Mouse (Mus musculus) neural tube, embryonic 11.5 days (tissue): Measurements from ENCODE around the gene Gm28035. TPM values are rescaled to one million over a fixed set of nuclear protein-coding genes. Genes with fewer than 3 reads are reported as not detected.

ENCODE experiments used
- ATAC-seq: fragments of 200-750 bp; cut with Nextera tagmentation; 2 replicates; pipeline ENCODE4 v1.8.0; 2017; ENCODE audit warnings: moderate number of reproducible peaks, mild to moderate bottlenecking, moderate TSS enrichment, moderate library complexity; ENCODE audit not compliant: insufficient read depth, low FRiP score, low TSS enrichment
- DNase-seq: peaks from one replicate; pipeline ENCODE4 v3.0.0-alpha.2; 2015; ENCODE audit warnings: low spot score
- H3K27ac ChIP-seq: fragments of 300-500 bp; sonication (generic); 2 replicates; pipeline ENCODE4 v1.5.1; 2014; ENCODE audit warnings: low read depth, mild to moderate bottlenecking, low read length
- H3K27me3 ChIP-seq: fragments of 300-500 bp; sonication (generic); 2 replicates; pipeline ENCODE4 v1.6.1; 2014; ENCODE audit warnings: mild to moderate bottlenecking, low read length, mixed read lengths; ENCODE audit not compliant: control insufficient read depth, insufficient read depth
- H3K36me3 ChIP-seq: fragments of 300-500 bp; sonication (generic); 2 replicates; pipeline ENCODE4 v1.6.1; 2014; ENCODE audit warnings: mild to moderate bottlenecking, low read length, moderate library complexity, mixed read lengths; ENCODE audit not compliant: control insufficient read depth, insufficient read depth
- H3K4me1 ChIP-seq: fragments of 300-500 bp; sonication (generic); 2 replicates; pipeline ENCODE4 v1.6.1; 2014; ENCODE audit warnings: low read length, mixed read lengths; ENCODE audit not compliant: control insufficient read depth, insufficient read depth
- H3K4me2 ChIP-seq: fragments of 300-500 bp; sonication (generic); 2 replicates; pipeline ENCODE4 v1.6.1; 2014; ENCODE audit warnings: low read depth, mild to moderate bottlenecking, moderate library complexity
- H3K4me3 ChIP-seq: fragments of 300-500 bp; sonication (generic); 2 replicates; pipeline ENCODE4 v1.5.1; 2014; ENCODE audit warnings: low read depth, low read length
- H3K9ac ChIP-seq: fragments of 300-500 bp; sonication (generic); 2 replicates; pipeline ENCODE4 v1.6.1; 2014; ENCODE audit warnings: mild to moderate bottlenecking, low read length
- H3K9me3 ChIP-seq: fragments of 300-500 bp; sonication (generic); 2 replicates; pipeline ENCODE4 v1.6.1; 2016; ENCODE audit warnings: low read length; ENCODE audit not compliant: control insufficient read depth
- WGBS: fragments of 180-500 bp; shearing (Covaris S2); extraction: QIAGEN DNeasy Blood & Tissue Kit; methylation state at CpG from one replicate; pipeline ENCODE4 v1.1.7; 2014; 5-methylcytosine and 5-hydroxymethylcytosine counted together
- polyA plus RNA-seq: library from polyadenylated mRNA; unstranded; fragments of >200 nt; fragmentation: Nextera tagmentation; extraction: Ambion mirVana; gene quantifications from 2 replicates; pipeline ENCODE4 v1.2.1, GENCODE M21; 2014

Gm28035 gene
- 0.17 TPM in 1 of 2 replicates, not detected in the other for polyA plus RNA-seq

DNA sequence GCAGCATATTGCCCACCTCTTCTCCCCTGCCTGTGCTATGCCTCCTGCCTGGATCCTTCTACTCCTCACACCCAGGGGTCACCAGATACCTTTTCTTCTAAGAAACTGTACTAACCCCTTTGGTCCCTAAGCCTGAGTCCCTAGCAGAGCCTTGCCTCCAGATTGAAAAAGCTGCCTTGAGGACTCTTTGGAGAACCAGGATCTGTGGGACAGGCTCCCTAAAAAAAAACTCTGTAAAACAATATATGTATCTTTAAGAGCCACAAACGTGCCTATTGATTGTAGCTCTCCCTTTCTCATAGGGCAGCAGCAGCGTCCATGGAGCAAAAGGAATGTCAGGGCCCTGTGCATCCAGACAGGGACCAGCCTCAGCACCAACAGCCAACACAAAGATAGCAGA is at the start of gene Gm28035:
Gm28035 (plus strand) TSS at position 301 of the 400 bp plus-strand sequence.
- no peak for DNase-seq
- no peak within 1 kb of the TSS; the same call in 1 of the 2 replicates for H3K9ac ChIP-seq
- H3K9me3 ChIP-seq: no peaks in the 10 kb centered on the region
- no peak within 1 kb of the TSS for H3K27ac ChIP-seq
- no peak within 1 kb of the TSS for H3K4me3 ChIP-seq
- no peak within 1 kb of the TSS for H3K4me2 ChIP-seq
- H3K27me3 ChIP-seq: no peaks in the 10 kb centered on the region
- 87% methylated on average over 2 of the region's 2 CpGs for WGBS
- H3K36me3 ChIP-seq: peaks cover 6% of the 10 kb centered on the region
- H3K4me1 ChIP-seq: peaks cover 15% of the 10 kb centered on the region
- ATAC-seq: no peak

GRCm38 (mm10) chr2:30191790-30192580 is 48.4 kb upstream of the Gm28035 start:
- 89% methylated on average over 12 of the region's 12 CpGs for WGBS
- Histone ChIP-seq H3K4me3 (no peak overlapping the region), H3K4me1 (no peaks in the 10 kb centered on the region), H3K9ac (no peak overlapping the region), H3K9me3 (no peaks in the 10 kb centered on the region), H3K27ac (no peak overlapping the region), H3K27me3 (no peaks in the 10 kb centered on the region), H3K4me2 (no peak overlapping the region), H3K36me3 (no peaks in the 10 kb centered on the region)
- ATAC-seq (no peak), DNase-seq (no peak)

- no peaks in the 10 kb centered on the region for H3K36me3 ChIP-seq
- DNase-seq: no peak
- H3K4me1 ChIP-seq: no peaks in the 10 kb centered on the region
- no peak overlapping the region for H3K4me2 ChIP-seq
- no peaks in the 10 kb centered on the region for H3K27me3 ChIP-seq
- no peak overlapping the region for H3K4me3 ChIP-seq
- no peaks in the 10 kb centered on the region for H3K9me3 ChIP-seq
- WGBS: 93% methylated on average over 3 of the region's 3 CpGs
- H3K27ac ChIP-seq: no peak overlapping the region
- ATAC-seq: no peak
- no peak overlapping the region for H3K9ac ChIP-seq
These were observed 45.7 kb upstream of the Gm28035 start for GRCm38 (mm10) chr2:30194656-30195055.

- no peak overlapping the region for H3K4me3 ChIP-seq
- no peak overlapping the region for H3K9ac ChIP-seq
- no peak overlapping the region for H3K4me2 ChIP-seq
- H3K36me3 ChIP-seq: no peaks in the 10 kb centered on the region
- no peaks in the 10 kb centered on the region for H3K27me3 ChIP-seq
- no peaks in the 10 kb centered on the region for H3K4me1 ChIP-seq
- no peak overlapping the region for H3K27ac ChIP-seq
- DNase-seq (no peak), ATAC-seq (no peak)
- H3K9me3 ChIP-seq: no peaks in the 10 kb centered on the region
- 72% methylated on average over 4 of the region's 4 CpGs for WGBS
These were observed 42.3 kb upstream of the Gm28035 start for GRCm38 (mm10) chr2:30198021-30198420.

GRCm38 (mm10) chr2:30199984-30200383 is 40.4 kb upstream of the Gm28035 start:
- Histone ChIP-seq H3K9me3 (no peaks in the 10 kb centered on the region), H3K36me3 (no peaks in the 10 kb centered on the region), H3K27ac (no peak overlapping the region), H3K4me2 (no peak overlapping the region), H3K27me3 (no peaks in the 10 kb centered on the region), H3K4me3 (no peak overlapping the region), H3K4me1 (peaks cover 3% of the 10 kb centered on the region; the same call in 1 of the 2 replicates), H3K9ac (no peak overlapping the region)
- DNase-seq (no peak), ATAC-seq (no peak)
- 89% methylated on average over 1 of the region's 1 CpGs for WGBS

- Histone ChIP-seq H3K4me2 (no peak overlapping the region), H3K27ac (no peak overlapping the region), H3K9me3 (no peaks in the 10 kb centered on the region), H3K36me3 (no peaks in the 10 kb centered on the region), H3K4me3 (no peak overlapping the region), H3K4me1 (peaks cover 3% of the 10 kb centered on the region; the same call in 1 of the 2 replicates), H3K9ac (no peak overlapping the region), H3K27me3 (no peaks in the 10 kb centered on the region)
- DNase-seq: no peak
- no peak for ATAC-seq
- 86% methylated on average over 5 of the region's 5 CpGs for WGBS
These were observed 39.9 kb upstream of the Gm28035 start for GRCm38 (mm10) chr2:30200388-30200925.

GRCm38 (mm10) chr2:30203439-30203838 is 36.9 kb upstream of the Gm28035 start:
- no peak for ATAC-seq
- 81% methylated on average over 7 of the region's 7 CpGs for WGBS
- H3K36me3 ChIP-seq: no peaks in the 10 kb centered on the region
- peaks cover 8% of the 10 kb centered on the region for H3K4me1 ChIP-seq
- no peaks in the 10 kb centered on the region for H3K27me3 ChIP-seq
- DNase-seq: no peak
- no peak overlapping the region for H3K4me2 ChIP-seq
- H3K9me3 ChIP-seq: no peaks in the 10 kb centered on the region
- no peak overlapping the region for H3K9ac ChIP-seq
- no peak overlapping the region for H3K27ac ChIP-seq
- no peak overlapping the region for H3K4me3 ChIP-seq

DNA sequence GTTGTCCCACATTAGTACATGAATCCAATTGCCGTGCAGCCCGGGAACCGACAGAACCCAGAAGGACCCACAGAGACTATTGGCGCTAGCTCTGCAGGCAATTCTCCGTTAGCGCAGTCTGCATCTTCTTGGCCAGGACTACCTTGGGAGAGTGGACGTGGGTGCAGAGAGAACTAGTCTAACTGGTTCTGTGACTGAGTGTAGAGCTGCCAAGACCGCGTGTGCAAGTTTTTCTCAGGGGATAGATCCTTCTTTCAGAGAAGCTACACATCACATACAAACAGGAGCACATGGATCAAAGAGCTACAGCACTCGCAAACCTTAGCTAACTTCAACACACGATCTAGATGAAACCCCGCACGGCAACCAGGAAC is 35.1 kb upstream of the Gm28035 start:
- WGBS: 3% methylated on average over 13 of the region's 13 CpGs
- DNase-seq: no peak

More for the DNA sequence above, 35.1 kb upstream of the Gm28035 start:
- Histone ChIP-seq H3K27ac (no peak overlapping the region), H3K9me3 (no peaks in the 10 kb centered on the region), H3K4me3 (peak overlapping the region; percentile 73), H3K36me3 (no peaks in the 10 kb centered on the region), H3K9ac (peak overlapping the region; percentile 65), H3K4me2 (peak overlapping the region; percentile 90), H3K27me3 (no peaks in the 10 kb centered on the region), H3K4me1 (peaks cover 8% of the 10 kb centered on the region)
- ATAC-seq: no peak
